Mouse (Mus musculus): ENCODE measurements around the gene Kcnip1. TPM values are rescaled to one million over a fixed set of nuclear protein-coding genes. Genes with fewer than 3 reads are reported as not detected.
A peak's percentile ranks its signal among the peaks of the same experiment; 100 is the strongest.

Kcnip1 gene
- polyA plus RNA-seq, 1 experiment from 2014 or later, result 1.8 TPM

- DNase-seq (ENCODE audit: low spot score), result peak; percentile 86
- H3K36me3 ChIP-seq, result no peaks in the 10 kb centered on the region
- 0 out of 2 replicates have a peak, but pooled peaks cover 5% of the 10 kb centered on the region for H3K4me1 ChIP-seq
- no peak overlapping the region for H3K4me3 ChIP-seq
- H3K27ac ChIP-seq, result no peak overlapping the region
- H3K27me3 ChIP-seq (ENCODE audit: insufficient read depth, poor library complexity, severe bottlenecking), result no peaks in the 10 kb centered on the region
- 7% methylated on average over 15 of the region's 15 CpGs for WGBS
- no peaks in the 10 kb centered on the region for H3K9me3 ChIP-seq
Observed at GRCm38 (mm10) chr11:33614218-33614617, 378.7 kb downstream of the Kcnip1 start.

DNA sequence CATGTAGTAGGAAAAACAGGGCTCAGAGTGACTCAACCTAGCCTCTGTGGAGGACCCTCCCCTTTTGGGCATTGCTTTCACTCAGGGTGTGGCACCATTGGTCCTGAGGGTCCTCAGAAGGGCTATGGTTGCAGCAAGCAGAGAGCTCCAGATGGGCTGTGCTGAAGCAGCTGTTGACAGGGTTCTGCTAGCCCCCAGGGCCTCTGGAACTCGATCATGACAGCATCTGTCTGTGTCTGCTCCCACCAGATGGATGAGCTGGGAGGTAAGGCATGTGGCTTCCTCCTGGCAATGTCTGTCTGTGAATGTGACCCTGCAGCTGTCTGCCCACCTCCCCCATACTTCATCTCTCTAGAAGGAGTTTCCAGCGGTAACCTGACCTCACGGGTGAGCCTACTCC is 385.2 kb downstream of the Kcnip1 start:
- DNase-seq (ENCODE audit: low spot score), result no peak
- Histone ChIP-seq H3K9me3 (no peaks in the 10 kb centered on the region), H3K27ac (peak overlapping the region; percentile 12; the same call in 1 of the 2 replicates), H3K4me1 (peaks cover 19% of the 10 kb centered on the region), H3K4me3 (no peak overlapping the region), H3K27me3 (ENCODE audit: insufficient read depth, poor library complexity, severe bottlenecking) (no peaks in the 10 kb centered on the region), H3K36me3 (no peaks in the 10 kb centered on the region)
- 18% methylated on average over 3 of the region's 3 CpGs for WGBS

DNA sequence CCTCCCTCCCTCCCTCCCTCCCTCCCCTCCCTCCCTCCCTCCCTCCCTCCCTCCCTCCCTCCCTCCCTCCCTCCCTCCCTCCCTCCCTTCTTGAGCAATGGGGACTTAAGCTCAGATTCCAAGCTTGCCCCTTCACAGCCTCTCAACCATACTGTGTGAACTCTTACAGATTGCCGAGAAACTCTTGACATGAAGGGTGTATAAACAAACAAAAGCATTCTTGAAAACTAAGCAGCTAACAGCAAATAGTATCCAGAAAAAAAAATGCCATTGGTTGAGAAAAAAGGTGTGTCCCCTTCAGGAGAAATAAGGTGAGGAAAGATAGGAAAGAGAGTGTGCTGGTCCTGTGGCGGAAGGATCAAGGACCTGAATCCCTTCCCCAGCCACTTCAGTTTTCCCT is 389.8 kb downstream of the Kcnip1 start:
- 55% methylated on average over 2 of the region's 2 CpGs for WGBS
- Histone ChIP-seq H3K27me3 (ENCODE audit: insufficient read depth, poor library complexity, severe bottlenecking) (no peaks in the 10 kb centered on the region), H3K27ac (no peak overlapping the region), H3K4me3 (no peak overlapping the region), H3K36me3 (no peaks in the 10 kb centered on the region), H3K9me3 (no peaks in the 10 kb centered on the region), H3K4me1 (peaks cover 12% of the 10 kb centered on the region)
- no peak for DNase-seq (ENCODE audit: low spot score)

DNA sequence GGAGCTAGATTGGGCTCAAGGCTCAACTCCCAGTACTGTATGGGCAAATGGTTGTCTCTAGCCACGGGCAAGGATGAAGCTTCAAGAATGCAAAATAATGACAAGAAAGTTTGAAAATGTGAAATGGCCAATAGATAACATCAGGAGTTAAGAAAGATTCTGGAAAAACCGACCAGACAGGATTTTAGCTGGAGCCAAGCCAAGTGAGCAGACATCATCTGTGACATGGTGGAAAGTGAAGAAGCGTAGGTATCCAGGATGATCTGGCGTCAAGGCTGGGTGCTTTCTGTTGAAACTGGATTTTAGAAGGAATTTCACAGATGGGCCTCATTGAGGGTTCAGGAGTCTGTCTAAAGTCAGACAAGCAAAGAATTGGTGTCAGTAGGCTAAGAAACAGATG is 394.0 kb downstream of the Kcnip1 start, which contains the start of gene D130052B06Rik:
Gene D130052B06Rik (plus strand): TSS at position 317 of the 400 bp plus-strand sequence.
- no peak for DNase-seq (ENCODE audit: low spot score)
- Histone ChIP-seq H3K9me3 (no peaks in the 10 kb centered on the region), H3K36me3 (no peaks in the 10 kb centered on the region), H3K4me3 (no peak within 1 kb of the TSS), H3K4me1 (no peaks in the 10 kb centered on the region), H3K27ac (no peak within 1 kb of the TSS), H3K27me3 (ENCODE audit: insufficient read depth, poor library complexity, severe bottlenecking) (no peaks in the 10 kb centered on the region)
- WGBS, result 68% methylated on average over 4 of the region's 4 CpGs

- 79% methylated on average over 4 of the region's 4 CpGs for WGBS
- Histone ChIP-seq H3K4me3 (no peak overlapping the region), H3K36me3 (no peaks in the 10 kb centered on the region), H3K27me3 (ENCODE audit: insufficient read depth, poor library complexity, severe bottlenecking) (no peaks in the 10 kb centered on the region), H3K27ac (no peak overlapping the region), H3K9me3 (no peaks in the 10 kb centered on the region), H3K4me1 (no peaks in the 10 kb centered on the region)
- DNase-seq (ENCODE audit: low spot score), result no peak
Observed at GRCm38 (mm10) chr11:33596655-33597054, 396.3 kb downstream of the Kcnip1 start.

DNA sequence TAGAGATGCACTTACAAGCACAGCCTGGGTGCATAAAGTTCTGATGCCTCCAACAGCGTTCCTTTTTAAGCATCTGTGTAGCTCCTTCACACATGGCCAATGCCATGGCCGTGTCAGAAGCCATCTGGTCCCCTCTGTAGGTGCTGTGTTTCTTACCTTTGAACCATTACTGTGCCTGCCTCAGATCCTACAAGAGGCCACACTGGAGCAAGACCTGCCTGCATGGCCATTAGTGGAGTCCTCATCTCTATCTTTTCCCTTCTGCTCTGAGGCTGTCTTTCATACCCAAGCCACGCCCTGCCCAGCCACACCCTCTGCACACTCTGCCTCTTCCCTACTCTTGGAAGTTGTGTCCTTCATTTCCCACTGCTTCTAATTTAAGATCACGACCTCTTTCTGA is 400.1 kb downstream of the Kcnip1 start:
- Histone ChIP-seq H3K4me1 (no peaks in the 10 kb centered on the region), H3K36me3 (no peaks in the 10 kb centered on the region), H3K9me3 (no peaks in the 10 kb centered on the region), H3K27ac (no peak overlapping the region), H3K4me3 (no peak overlapping the region), H3K27me3 (ENCODE audit: insufficient read depth, poor library complexity, severe bottlenecking) (no peaks in the 10 kb centered on the region)
- peak; percentile 65 for DNase-seq (ENCODE audit: low spot score)
- 75% methylated on average over 4 of the region's 4 CpGs for WGBS

- DNase-seq (ENCODE audit: low spot score), result peak; percentile 63
- WGBS, result 85% methylated on average over 3 of the region's 3 CpGs
- H3K27ac ChIP-seq, result no peak overlapping the region
Observed at GRCm38 (mm10) chr11:33590771-33591170, 402.2 kb downstream of the Kcnip1 start.

GRCm38 (mm10) chr11:33586614-33587013 is 406.3 kb downstream of the Kcnip1 start:
- DNase-seq (ENCODE audit: low spot score), result no peak
- WGBS, result 81% methylated on average over 6 of the region's 6 CpGs
- H3K27ac ChIP-seq, result no peak overlapping the region
- H3K4me1 ChIP-seq, result no peaks in the 10 kb centered on the region
- H3K36me3 ChIP-seq, result no peaks in the 10 kb centered on the region
- H3K9me3 ChIP-seq, result no peaks in the 10 kb centered on the region
- no peak overlapping the region for H3K4me3 ChIP-seq
- H3K27me3 ChIP-seq (ENCODE audit: insufficient read depth, poor library complexity, severe bottlenecking), result no peaks in the 10 kb centered on the region

More at GRCm38 (mm10) chr11:33590771-33591170, 402.2 kb downstream of the Kcnip1 start:
- Histone ChIP-seq H3K4me1 (no peaks in the 10 kb centered on the region), H3K4me3 (no peak overlapping the region), H3K36me3 (no peaks in the 10 kb centered on the region), H3K27me3 (ENCODE audit: insufficient read depth, poor library complexity, severe bottlenecking) (no peaks in the 10 kb centered on the region), H3K9me3 (no peaks in the 10 kb centered on the region)

DNA sequence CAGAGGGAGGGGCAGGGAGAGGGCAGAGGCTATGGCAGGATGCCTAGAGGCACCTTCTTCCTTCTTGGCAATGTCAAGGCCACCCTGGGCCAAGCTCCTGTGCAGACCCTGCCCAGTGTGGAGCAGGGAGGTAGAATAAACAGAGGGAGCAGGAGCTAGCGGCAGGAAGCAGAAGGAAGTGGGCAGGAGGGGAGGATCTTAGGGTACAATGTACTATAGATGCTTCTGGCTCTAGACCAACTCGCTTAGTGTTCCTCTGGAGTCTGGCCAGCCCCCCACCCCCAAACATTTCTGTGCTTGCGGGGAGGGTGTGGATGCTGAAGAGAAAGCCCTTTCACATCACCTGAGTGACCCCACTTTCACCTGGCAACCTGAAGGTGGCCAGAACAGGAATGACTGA is 413.3 kb downstream of the Kcnip1 start:
- no peak overlapping the region for H3K4me3 ChIP-seq
- no peaks in the 10 kb centered on the region for H3K4me1 ChIP-seq
- H3K27ac ChIP-seq, result no peak overlapping the region
- H3K27me3 ChIP-seq (ENCODE audit: insufficient read depth, poor library complexity, severe bottlenecking), result peaks cover 15% of the 10 kb centered on the region
- WGBS, result 43% methylated on average over 3 of the region's 3 CpGs
- no peaks in the 10 kb centered on the region for H3K9me3 ChIP-seq
- no peaks in the 10 kb centered on the region for H3K36me3 ChIP-seq
- no peak for DNase-seq (ENCODE audit: low spot score)

Other genes with a start within 250 kb of the Kcnip1 start
- gene Kcnmb1, start 30.1 kb downstream of the Kcnip1 start, polyA plus RNA-seq (2016; fragmentation: Nextera tagmentation; extraction: Ambion mirVana), result 6.9 and 10.2 TPM in 2 replicates
- gene Lcp2, start 53.8 kb upstream of the Kcnip1 start, polyA plus RNA-seq (2016; fragmentation: Nextera tagmentation; extraction: Ambion mirVana), result 1.3 and 2.4 TPM in 2 replicates
- gene 4930469K13Rik, start 105.4 kb upstream of the Kcnip1 start, polyA plus RNA-seq (2016; fragmentation: Nextera tagmentation; extraction: Ambion mirVana), result not detected in 2 replicates
- not detected in 2 replicates for gene Foxi1, start 214.9 kb upstream of the Kcnip1 start, polyA plus RNA-seq (2016; fragmentation: Nextera tagmentation; extraction: Ambion mirVana)